Mouse (Mus musculus) kidney, embryonic 14.5 days (tissue): ENCODE data around the gene Pi4ka. TPM values are rescaled to one million over a fixed set of nuclear protein-coding genes. Genes with fewer than 3 reads are reported as not detected.

ENCODE experiments used
- ATAC-seq: fragments of 200-750 bp; cut with Nextera tagmentation; 2 replicates; pipeline ENCODE4 v1.8.0; 2017; ENCODE audit warnings: moderate number of reproducible peaks, mild to moderate bottlenecking, moderate TSS enrichment, moderate library complexity; ENCODE audit not compliant: low FRiP score, low TSS enrichment
- H3K27ac ChIP-seq: fragments of 300-500 bp; sonication (generic); 2 replicates; pipeline ENCODE4 v1.5.1; 2014; ENCODE audit warnings: low read depth, mild to moderate bottlenecking, low read length, moderate library complexity, mixed read lengths
- H3K27me3 ChIP-seq: fragments of 300-500 bp; sonication (generic); 2 replicates; pipeline ENCODE4 v1.6.1; 2014; ENCODE audit warnings: mild to moderate bottlenecking, low read length; ENCODE audit not compliant: control insufficient read depth, insufficient read depth
- H3K36me3 ChIP-seq: fragments of 300-500 bp; sonication (generic); 2 replicates; pipeline ENCODE4 v1.6.1; 2014; ENCODE audit warnings: low read length, mixed read lengths; ENCODE audit not compliant: control insufficient read depth, insufficient read depth
- H3K4me1 ChIP-seq: fragments of 300-500 bp; sonication (generic); 2 replicates; pipeline ENCODE4 v1.6.1; 2014; ENCODE audit warnings: low read length, mixed read lengths; ENCODE audit not compliant: control insufficient read depth, insufficient read depth
- H3K4me2 ChIP-seq: fragments of 300-500 bp; sonication (generic); replicated peaks from 2 replicates; pipeline ENCODE4 v1.6.1; 2014; ENCODE audit warnings: low read depth, mild to moderate bottlenecking, low read length
- H3K4me3 ChIP-seq: fragments of 300-500 bp; sonication (generic); 2 replicates; pipeline ENCODE4 v1.5.1; 2014; ENCODE audit warnings: mild to moderate bottlenecking, low read length
- H3K9ac ChIP-seq: fragments of 300-500 bp; sonication (generic); 2 replicates; pipeline ENCODE4 v1.6.1; 2014; ENCODE audit warnings: low read depth, mild to moderate bottlenecking, low read length, moderate library complexity
- H3K9me3 ChIP-seq: fragments of 300-500 bp; sonication (generic); 2 replicates; pipeline ENCODE4 v1.6.1; 2016; ENCODE audit warnings: low read length; ENCODE audit not compliant: control insufficient read depth
- WGBS: fragments of 180-500 bp; shearing (Covaris S2); extraction: QIAGEN DNeasy Blood & Tissue Kit; methylation state at CpG from one replicate; pipeline ENCODE4 v1.1.7; 2014; 5-methylcytosine and 5-hydroxymethylcytosine counted together
- polyA plus RNA-seq: library from polyadenylated mRNA; unstranded; fragments of >200 nt; fragmentation: Nextera tagmentation; extraction: Ambion mirVana; gene quantifications from 2 replicates; pipeline ENCODE4 v1.2.1, GENCODE M21; 2014

Pi4ka gene
- polyA plus RNA-seq = 32.6 and 41.1 TPM in 2 replicates

DNA sequence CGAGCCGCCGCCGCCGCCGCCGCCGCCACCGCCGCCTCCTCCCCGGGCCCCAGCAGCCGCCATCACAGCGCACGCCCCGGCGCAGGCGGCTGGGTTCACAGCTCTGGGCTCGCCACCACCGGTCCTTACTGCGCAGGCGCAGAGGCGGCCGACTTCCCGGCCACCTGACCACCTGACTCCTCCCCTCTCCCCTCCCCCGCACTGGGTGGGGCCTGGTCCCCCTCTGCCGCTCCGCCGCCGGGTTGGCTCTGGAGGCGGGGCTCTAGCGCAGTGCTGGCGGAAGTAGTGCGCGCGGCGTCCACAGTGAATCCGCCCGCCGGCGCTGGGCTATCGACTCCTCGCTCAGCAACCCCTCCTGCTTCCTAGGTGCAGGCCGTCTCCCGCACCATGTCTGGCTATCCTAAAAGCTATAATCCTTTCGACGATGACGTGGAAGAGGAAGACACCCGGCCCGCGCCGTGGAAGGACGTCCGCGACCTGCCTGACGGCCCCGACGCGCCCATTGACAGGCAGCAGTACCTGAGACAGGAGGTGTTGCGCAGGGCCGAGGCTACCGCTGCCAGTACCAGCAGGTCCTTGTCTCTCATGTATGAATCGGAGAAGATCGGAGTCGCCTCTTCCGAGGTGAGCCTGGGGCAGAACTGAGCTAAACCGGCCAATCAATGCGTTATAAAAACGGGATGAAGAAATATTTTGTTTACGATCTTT is at the start of gene Pi4ka, which contains the start of gene Snap29:
Gene Pi4ka, minus strand, starts transcription at position 579 of the 708 bp plus-strand sequence.
Gene Snap29, plus strand, starts transcription at position 251 of the 708 bp plus-strand sequence.
- peak; percentile 98 for ATAC-seq
- Histone ChIP-seq H3K27me3 (no peaks in the 10 kb centered on the region), H3K4me2 (peak within 1 kb of the TSS; percentile 67), H3K9me3 (no peaks in the 10 kb centered on the region), H3K36me3 (no peaks in the 10 kb centered on the region), H3K9ac (peak within 1 kb of the TSS; percentile 74), H3K4me3 (peak within 1 kb of the TSS; percentile 57), H3K27ac (peak within 1 kb of the TSS; percentile 38), H3K4me1 (0 out of 2 replicates have a peak, but pooled peaks cover 4% of the 10 kb centered on the region)
- under 1% methylated on average over 55 of the region's 69 CpGs for WGBS

DNA sequence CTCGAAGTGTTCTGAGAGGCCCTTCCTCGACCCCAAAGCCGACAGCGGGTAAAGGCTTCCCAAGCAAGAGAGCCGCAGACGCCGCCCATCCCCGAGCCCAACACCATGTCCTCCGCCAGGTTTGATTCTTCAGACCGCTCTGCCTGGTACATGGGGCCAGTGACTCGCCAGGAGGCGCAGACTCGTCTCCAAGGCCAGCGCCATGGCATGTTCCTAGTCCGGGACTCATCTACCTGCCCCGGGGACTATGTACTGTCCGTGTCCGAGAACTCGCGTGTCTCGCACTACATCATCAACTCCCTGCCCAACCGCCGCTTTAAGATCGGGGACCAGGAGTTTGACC is 46.2 kb upstream of the Pi4ka start:
- Histone ChIP-seq H3K27ac (peak overlapping the region; percentile 98), H3K9ac (peak overlapping the region; percentile 97), H3K4me3 (peak overlapping the region; percentile 99), H3K9me3 (no peaks in the 10 kb centered on the region), H3K4me1 (peaks cover 17% of the 10 kb centered on the region), H3K27me3 (no peaks in the 10 kb centered on the region), H3K4me2 (peak overlapping the region; percentile 79), H3K36me3 (peaks cover 15% of the 10 kb centered on the region)
- WGBS = under 1% methylated on average over 24 of the region's 24 CpGs
- ATAC-seq = peak; percentile 37

DNA sequence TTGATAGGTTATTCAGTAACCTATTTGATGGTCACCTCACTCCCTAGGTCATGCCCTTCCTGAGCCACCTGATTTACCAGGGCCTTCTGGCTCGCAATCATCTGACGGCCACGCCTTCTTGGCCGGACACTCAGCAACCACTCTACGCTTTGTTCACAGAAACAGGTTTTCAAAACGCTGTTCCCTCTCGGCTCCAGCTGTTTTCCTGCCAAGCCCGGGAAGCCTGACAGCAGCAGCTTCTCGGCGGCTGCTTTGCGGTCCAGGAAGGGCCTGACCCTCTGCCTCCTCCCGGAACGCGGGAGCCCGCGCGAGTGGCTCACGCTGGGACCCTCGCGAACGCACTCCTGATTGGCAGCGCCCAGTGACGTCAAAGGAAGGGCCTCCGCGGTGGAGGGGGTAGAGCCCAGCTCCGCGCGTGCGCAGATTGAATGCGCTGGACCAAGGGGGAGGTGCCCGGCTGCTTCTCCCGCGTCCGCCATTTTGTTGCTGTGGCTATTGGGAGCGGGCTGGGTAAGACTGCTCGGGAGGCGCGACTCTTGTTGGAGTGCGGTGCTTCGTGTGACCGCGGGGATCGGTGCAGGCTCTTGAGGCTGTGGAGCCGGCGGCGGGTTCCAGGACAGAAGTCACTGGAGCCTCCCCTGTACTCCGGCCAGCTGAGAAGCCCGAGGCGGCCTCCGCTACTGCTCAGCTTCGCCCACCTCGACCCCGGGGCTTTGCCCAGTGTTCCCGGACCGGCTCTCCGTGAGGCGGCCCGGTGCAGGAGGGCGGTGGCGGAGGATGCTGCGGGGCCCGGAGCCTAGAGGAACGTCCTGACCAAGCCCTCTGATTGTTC is 45.6 kb upstream of the Pi4ka start, which contains the start of gene Crkl:
Gene Crkl, plus strand, starts transcription at position 447 of the 832 bp plus-strand sequence.
- Histone ChIP-seq H3K4me3 (peak within 1 kb of the TSS; percentile 99), H3K4me1 (peaks cover 17% of the 10 kb centered on the region), H3K9me3 (no peaks in the 10 kb centered on the region; the same call in 1 of the 2 replicates), H3K36me3 (peaks cover 10% of the 10 kb centered on the region), H3K4me2 (peak within 1 kb of the TSS; percentile 79), H3K9ac (peak within 1 kb of the TSS; percentile 97), H3K27me3 (no peaks in the 10 kb centered on the region), H3K27ac (peak within 1 kb of the TSS; percentile 98)
- peak; percentile 98 for ATAC-seq
- WGBS = 0% methylated on average over 63 of the region's 63 CpGs

DNA sequence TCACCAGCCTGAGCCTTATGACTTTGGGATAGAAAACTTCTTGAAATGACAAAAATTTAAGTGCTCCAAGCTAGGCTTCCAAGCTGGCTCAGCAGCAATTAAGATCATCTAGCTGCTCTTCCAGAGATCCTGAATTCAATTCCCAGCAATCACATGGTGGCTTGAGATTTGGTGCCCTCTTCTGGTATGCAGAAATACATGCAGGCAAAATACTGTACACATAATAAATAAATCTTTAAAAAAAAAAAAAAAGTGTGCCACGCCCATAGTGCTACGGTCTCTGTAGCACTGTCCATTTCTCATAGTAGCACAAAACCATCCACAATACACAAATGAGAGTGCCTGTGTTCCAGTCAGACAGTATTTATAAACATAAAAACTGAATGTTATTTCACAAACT is 26.5 kb upstream of the Pi4ka start:
- no peak overlapping the region for H3K9ac ChIP-seq
- 67% methylated on average over 2 of the region's 2 CpGs for WGBS
- no peak overlapping the region for H3K4me3 ChIP-seq
- H3K9me3 ChIP-seq = no peaks in the 10 kb centered on the region
- peaks cover 5% of the 10 kb centered on the region; the same call in 1 of the 2 replicates for H3K36me3 ChIP-seq
- H3K4me2 ChIP-seq = no peak overlapping the region
- H3K4me1 ChIP-seq = no peaks in the 10 kb centered on the region
- H3K27ac ChIP-seq = no peak overlapping the region
- ATAC-seq = no peak
- H3K27me3 ChIP-seq = no peaks in the 10 kb centered on the region

DNA sequence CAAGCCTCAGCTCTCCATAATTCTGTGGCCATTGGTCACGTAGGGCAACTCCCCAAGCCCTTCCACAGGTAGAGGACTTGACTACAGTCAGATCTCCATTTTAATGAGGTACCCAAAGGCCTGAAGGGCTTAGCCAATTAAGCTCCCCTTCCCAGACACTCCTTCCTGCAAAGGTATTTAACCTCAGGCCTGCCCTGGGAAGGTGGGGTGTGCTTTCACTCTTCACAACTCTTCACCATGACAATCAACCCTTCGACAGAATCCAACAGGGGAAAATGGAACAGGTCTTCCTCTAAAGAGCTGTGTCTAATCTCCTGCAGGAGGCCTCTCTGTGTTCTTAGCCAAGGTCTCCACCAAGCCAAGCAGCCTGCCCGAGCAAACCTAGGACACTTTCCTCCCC is 16.9 kb upstream of the Pi4ka start:
- Histone ChIP-seq H3K4me2 (no peak overlapping the region), H3K9me3 (no peaks in the 10 kb centered on the region), H3K9ac (no peak overlapping the region), H3K4me1 (no peaks in the 10 kb centered on the region), H3K27me3 (no peaks in the 10 kb centered on the region), H3K27ac (no peak overlapping the region), H3K36me3 (peaks cover 31% of the 10 kb centered on the region), H3K4me3 (no peak overlapping the region)
- ATAC-seq = no peak
- 84% methylated on average over 3 of the region's 3 CpGs for WGBS

DNA sequence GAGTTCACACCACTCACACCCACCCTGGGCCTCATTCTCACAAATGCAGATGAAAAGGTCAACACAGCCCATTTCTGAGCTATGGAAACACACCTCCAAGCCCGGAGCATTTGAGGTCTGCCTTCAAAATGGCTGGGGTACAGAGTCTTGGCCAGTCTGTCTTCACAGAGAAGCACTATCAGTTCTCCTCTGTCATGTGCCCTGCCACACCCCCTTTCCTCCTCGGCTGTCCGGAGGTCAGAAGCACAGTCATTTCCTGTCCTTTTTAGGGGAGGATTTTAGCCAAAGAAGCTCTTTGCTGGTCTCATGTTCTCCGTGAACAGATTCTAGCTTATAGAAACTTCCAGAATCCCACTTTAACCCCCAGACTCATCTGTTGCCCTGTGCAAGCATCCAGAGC is 4.1 kb upstream of the Pi4ka start:
- Histone ChIP-seq H3K36me3 (no peaks in the 10 kb centered on the region), H3K4me3 (no peak overlapping the region), H3K27me3 (no peaks in the 10 kb centered on the region), H3K9ac (0 out of 2 replicates have a peak overlapping the region, but pooled peaks have one; percentile 4), H3K27ac (no peak overlapping the region), H3K4me1 (no peaks in the 10 kb centered on the region), H3K9me3 (no peaks in the 10 kb centered on the region), H3K4me2 (no peak overlapping the region)
- no peak for ATAC-seq
- 53% methylated on average over 4 of the region's 4 CpGs for WGBS

DNA sequence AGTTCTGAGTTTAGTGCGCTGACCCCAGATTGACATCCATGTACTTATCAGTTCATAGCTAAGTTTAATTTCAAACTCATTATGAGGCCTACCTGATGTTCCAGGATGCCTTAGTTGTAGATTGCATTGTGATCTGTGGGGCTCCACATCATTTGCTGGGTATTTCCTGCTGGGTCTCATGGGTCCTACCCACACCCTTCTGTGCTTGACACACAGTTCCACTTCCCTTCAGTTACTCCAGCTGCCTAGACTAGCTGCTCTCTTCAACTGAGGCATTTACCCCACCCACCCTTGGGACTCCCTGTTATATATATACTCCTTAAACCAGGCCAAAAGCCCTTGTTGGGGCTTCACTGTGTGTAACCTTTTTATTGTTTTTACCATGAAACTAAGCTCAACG is 2.9 kb upstream of the Pi4ka start:
- Histone ChIP-seq H3K9me3 (no peaks in the 10 kb centered on the region), H3K4me2 (no peak overlapping the region), H3K4me1 (0 out of 2 replicates have a peak, but pooled peaks cover 4% of the 10 kb centered on the region), H3K27me3 (no peaks in the 10 kb centered on the region), H3K9ac (no peak overlapping the region), H3K4me3 (no peak overlapping the region), H3K27ac (no peak overlapping the region), H3K36me3 (no peaks in the 10 kb centered on the region)
- ATAC-seq = no peak
- WGBS = 94% methylated on average over 2 of the region's 2 CpGs

DNA sequence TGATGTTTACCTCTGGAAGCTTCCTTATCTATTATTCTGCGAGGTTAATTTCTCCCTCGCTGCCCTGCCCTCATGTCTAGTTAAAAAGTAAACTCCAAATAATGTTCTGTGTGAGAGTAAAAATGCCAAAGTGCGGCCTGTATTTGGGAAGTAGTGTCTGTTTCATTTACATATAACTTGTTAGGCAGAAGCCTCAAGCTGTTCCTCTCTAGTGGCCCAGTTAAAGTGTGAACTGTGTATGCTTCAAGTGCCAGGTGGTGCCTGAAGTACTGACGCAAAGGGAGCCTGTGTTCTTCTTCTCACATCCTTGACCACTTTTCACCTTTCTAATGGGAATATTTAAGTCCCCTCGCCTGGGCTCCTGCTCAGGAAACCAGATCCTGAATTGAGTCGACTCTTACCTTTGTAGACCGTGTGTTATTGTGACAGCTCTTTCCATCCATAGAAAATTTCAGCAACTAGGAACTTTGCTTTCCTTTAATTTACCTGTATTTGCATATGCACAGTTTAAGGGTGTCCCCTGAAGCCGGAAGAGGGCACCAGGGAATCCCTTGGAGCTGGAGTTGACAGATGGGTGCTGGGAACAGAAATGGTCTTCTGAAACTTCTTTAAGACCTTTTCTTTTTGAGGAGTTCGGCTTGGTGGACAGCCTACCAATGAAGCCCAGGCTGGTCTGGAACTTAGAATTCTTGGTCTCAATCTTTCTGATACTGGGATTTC is 558 bp upstream of the Pi4ka start:
- Histone ChIP-seq H3K36me3 (no peaks in the 10 kb centered on the region), H3K9ac (peak overlapping the region; percentile 74), H3K9me3 (no peaks in the 10 kb centered on the region), H3K4me2 (peak overlapping the region; percentile 67), H3K27ac (no peak overlapping the region), H3K4me1 (0 out of 2 replicates have a peak, but pooled peaks cover 4% of the 10 kb centered on the region), H3K4me3 (peak overlapping the region; percentile 57), H3K27me3 (no peaks in the 10 kb centered on the region)
- 29% methylated on average over 9 of the region's 9 CpGs for WGBS
- no peak for ATAC-seq
